Mouse (Mus musculus): ENCODE results near the gene Nap1l4. TPM values are rescaled to one million over a fixed set of nuclear protein-coding genes. Genes with fewer than 3 reads are reported as not detected.
"Not testable (repeated sequence)": the region's sequence is repeated elsewhere in the genome, so short reads cannot be mapped to it uniquely, and the experiment has no call there.

Nap1l4 gene
- 100 to 1,000 TPM; 172 to 189 (median 180) TPM for total RNA-seq (2022)

DNA sequence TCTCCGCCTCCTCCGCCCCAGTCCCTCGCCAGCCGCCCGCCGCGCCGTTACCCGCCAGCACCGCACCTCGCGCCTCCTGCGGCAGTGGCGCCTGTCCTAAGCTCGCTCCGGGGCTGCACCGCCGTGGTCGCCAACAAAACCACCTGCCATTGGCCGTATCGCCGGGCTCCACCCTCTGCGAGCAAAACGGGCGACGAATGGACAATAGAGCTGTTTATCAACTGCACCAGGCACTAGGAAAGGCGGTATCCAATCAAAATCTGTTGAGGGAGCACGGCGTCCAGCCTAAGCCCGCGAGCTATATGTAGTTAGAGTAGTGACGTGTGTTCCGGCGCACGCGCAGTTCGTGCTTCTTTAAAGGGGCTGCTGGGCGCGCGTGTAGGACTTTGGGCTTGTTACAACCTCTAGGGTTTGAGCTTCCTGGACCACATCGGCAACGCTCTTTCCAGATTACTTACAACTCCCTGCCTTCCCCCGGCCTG, at the start of gene Nap1l4:
Gene Nap1l4 (minus strand): TSS at position 131 of the 482 bp plus-strand sequence.
- DNase-seq (ENCODE audit: low spot score) = peak; percentile 100

DNA sequence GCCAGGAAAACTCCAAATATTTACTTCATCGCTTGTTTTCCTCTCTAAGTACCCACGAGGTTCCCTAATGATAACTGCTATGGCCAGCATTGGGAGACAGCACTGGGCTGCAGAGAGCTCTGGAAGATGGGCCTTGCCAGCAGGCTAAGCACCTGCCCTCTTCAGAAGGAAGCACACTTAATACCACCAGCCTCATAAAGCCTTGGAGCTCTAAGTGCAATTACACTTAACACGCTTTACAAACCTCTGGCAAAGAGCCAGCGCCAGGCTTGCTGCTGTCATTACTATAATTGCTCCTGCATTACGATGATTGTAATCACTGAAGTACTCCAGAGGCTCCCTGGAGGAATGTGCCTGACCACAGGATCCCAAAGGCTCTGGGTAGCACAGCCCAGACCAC, 46.0 kb upstream of the Nap1l4 start:
- DNase-seq (ENCODE audit: low spot score) = no peak

DNA sequence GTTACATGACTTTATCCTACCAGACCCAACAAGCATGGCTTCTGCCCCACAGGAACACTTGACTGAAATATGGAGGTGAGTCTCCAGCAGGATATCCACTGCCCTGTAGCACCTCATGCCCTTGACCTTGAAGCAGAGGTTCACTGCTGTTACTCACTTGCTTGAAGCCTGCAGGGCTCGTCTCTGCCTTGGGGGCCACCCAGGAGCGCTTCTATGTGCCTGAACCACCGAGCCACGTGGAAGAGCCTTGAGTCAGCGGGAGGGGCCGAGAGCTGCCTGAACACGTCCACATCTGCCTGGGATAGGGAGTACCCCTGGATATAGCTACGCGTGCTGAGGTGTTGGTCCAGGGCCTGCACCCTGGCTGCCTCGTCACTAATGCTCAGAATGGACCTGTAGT, 43.3 kb upstream of the Nap1l4 start:
- DNase-seq (ENCODE audit: low spot score) = no peak

DNA sequence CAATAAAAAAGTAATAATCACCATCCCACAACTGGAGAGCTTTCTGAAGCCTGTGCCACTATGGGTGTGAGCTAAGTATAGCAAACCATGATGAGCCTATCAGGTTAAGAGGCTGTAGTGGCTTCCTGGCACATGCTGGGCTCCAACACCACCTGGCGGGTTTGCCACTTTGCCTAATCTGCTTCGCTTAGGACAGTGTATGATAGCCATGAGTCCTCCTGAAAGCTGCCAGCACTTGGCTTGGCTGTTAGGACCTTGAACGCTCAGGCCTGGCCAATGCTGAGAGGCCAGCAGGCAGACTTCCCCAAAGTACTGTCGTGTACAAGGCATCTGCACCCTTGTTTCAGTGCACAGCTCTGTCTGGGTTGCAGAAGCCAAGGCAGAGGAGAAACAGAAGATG, 39.1 kb upstream of the Nap1l4 start:
- DNase-seq (ENCODE audit: low spot score) = peak; percentile 69

DNA sequence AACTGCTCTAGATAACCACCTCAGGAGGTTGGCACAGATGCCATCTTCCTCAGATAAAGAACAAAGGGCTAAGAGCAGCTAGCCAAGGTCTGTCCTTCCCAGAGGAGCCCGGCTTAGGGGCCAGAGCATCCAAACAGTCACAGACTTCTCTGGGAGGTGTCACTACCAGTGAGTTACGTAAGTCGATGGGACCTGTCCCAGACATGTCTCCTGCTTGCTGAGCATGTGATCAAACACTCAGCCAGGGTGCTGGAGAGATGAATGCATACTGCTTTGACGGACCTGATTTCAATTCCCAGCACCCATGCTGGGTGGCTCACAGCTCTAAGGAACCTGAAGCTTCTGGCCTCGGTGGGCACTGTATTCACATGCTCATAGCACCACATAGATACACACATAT, 38.7 kb upstream of the Nap1l4 start:
- peak; percentile 55 for DNase-seq (ENCODE audit: low spot score)

DNA sequence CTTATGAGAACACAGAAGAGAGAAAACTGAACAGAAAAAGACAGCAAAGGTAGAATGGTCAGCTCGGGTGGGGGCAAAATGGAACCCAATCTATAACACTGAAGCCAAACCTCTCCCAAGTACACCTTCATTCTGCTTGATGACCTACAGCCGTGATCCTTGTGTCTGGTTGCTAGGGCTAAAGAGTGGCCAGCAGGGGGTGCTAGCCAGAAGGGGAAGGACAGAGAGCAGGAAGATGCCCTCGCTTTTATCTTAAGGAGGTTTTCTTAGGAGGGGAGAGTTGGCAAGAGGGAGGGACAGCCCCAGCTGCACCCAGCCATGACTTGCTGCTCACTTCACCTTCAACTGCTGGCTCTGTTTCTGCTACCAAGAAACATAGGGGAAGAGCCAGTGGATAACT, 35.0 kb upstream of the Nap1l4 start:
- DNase-seq (ENCODE audit: low spot score) = peak; percentile 52

DNA sequence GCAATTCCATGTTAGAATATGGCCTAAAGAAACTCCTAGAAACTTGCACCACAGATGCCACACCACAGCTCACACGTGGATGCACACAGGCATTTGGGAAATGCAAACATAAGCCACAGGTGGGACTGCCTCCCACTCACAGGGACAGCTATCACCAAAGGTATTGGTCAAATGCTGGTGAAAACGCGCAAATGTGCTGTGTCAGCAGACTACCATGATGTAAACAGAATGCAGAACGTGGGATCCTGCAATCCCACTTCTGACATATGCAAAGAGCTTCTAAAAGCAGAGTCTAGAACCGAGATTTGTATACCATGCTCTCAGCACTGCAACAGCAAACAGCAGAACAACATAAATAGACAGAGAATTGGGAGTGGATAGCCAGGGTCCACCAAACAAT, 34.1 kb upstream of the Nap1l4 start:
- no peak for DNase-seq (ENCODE audit: low spot score)

DNA sequence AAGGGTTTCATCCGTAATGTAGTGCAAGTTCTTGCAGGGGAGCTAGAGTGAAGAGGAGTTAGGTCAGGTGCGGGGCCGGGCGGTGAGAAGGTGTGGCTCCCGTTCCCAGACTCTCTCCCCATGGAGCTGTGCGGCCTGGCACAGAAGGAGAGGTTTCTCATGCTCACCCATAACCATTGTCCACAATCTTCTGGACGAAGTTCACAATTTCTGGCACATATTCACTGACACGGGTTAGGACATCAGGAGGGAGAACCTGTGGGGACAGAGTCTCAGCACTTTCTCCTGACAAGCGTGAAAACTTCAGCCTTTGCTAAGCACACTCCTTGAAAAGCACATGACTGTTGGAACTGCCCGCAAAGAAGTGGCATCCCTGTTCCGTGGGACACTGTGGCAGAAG, 26.8 kb upstream of the Nap1l4 start:
- no peak for DNase-seq (ENCODE audit: low spot score)

DNA sequence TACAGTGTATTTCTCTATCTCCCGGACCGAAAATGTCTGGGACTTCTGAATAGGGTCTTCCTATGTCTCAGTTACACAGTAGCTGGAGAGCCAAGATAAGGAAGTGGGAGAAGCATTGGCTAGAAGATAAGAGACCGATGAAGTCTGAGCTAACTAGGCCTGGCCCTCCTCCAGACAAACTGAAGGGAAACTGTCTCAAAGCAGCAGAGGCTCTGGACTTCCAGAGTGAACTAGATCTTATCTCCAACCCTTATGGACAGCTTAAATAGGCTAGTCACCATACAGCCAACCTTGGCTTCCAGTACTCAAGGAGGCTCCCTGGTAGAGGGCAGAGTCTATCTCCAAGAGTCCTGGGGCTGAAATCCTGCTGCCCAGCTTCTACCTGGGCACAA, 16.7 kb upstream of the Nap1l4 start:
- DNase-seq (ENCODE audit: low spot score) = no peak

DNA sequence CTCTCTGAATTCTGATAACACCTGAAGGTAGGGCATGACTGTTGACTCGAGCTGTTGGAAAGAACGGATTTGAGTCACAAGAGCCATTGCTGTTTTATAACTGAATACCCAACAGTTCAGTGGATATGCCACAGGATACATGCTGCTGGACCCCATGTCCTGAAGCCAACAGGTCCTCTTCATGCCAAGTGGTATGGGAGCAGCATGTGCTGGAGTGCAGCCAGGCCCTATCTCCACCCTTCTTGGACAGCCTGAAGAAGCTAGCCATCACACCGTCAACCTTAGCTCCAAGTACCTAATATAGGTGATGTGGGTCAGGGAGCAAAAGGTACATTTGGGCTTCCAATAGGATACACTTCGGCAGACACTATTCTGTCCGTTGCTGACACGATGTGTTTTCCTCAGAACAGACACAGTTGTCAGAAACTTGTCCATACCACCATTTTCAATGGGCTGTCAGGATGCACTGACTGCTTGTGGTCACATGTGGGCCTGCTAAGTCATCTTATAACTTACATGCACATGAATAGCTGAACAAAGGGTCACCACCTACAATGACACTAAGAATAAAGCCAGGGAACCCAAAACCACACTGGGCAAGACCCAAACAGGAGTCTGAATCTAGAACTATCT, 16.2 kb upstream of the Nap1l4 start:
- no peak for DNase-seq (ENCODE audit: low spot score)

DNA sequence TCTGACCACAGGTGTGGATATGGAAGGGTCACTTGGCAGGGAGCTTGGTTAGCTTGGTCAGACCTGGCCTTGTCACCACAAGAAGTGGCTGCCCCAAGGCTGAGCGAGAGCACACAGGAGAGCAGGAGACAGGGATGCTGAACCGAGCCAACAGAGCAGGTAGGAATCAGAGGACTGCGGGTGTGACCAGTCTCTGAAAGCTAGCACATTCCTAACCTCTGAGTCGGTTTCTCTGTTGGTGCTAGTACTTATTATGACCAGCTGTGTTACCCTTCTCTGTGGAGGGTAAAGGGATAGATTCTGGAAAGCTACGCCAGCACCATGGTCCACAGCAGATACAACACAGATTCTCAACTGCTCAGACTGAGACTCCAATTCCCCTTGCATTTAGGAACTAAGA, 14.9 kb upstream of the Nap1l4 start:
- DNase-seq (ENCODE audit: low spot score) = no peak

DNA sequence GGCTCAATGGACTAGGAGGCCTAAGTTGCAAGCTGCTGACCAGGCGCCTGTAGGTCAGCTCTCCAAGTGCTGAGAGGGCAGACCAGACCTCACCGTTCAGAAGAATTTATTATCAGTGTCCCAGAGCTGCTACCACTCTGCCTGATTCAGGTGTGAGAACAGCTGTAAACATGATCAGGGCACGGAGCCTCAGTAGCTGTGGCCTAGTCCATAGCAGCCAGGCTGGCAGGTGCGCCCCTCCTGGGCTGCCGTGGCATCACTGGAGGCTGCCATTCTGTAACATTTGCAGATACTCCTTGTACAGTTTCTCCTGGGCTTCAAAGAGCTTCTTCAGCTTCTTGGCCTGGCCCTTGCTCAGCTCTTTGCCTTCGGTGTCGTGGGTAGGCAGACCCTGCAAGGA, 8.7 kb upstream of the Nap1l4 start:
- no peak for DNase-seq (ENCODE audit: low spot score)

DNA sequence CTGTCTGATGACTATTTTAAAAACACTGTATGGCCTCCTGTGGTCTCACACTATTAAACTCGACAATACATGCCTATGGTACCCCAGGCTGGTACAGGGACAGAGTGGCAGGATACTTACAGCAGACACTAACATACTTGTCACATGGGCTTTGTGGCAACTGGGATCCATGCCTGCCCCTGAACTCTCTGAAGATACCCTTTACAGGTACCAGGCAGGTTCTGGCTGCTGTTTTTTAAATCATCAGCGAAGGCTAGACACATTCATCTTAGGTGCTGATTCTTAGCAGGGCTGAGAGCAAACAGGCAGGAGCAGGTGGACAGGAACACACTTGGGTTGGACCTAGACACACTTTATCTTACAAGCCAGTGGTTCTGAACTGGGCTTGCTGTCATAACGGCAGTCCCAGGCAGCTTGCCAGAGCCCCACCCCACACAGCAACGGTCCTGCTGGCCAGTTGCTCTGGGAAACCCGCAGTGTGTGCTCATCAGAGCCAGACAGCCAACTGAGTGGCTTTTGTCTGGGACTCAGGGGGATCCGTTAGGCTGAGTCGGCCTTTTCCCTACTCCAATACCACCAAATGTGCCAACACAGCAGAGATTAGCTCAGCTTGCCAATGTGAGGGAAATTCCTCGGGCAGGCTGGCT, 8.2 kb upstream of the Nap1l4 start:
- peak; percentile 31 for DNase-seq (ENCODE audit: low spot score)

DNA sequence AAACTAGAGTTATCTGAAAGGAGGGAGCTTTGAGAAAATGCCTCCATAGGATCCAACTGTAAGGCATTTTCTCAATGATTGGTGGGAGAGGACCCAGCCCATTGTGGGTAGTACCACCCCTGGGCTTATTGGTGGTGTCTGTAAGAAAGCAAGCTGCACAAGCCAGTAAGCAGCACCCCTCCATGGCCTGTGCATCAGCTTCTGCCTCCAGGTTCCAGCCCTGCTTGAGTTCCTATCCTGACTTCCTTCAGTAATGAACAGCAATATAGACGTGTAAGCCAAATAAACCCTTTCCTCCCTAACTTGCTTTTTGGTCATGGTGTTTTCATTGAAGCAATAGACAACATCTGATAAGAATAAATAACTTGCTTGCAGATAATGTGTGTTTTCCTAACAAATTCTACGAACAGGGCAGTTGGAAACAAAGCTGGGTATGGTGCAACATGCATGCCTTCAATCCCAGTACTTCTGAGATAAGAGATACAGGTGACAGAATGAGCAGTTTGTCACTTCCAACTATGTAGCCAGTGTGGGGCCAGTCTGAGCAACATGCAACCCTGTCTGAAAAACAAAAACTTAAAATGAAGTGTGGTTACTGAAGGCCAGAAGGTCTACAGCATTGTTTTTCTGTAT, 798 bp upstream of the Nap1l4 start:
- no peak for DNase-seq (ENCODE audit: low spot score)

DNA sequence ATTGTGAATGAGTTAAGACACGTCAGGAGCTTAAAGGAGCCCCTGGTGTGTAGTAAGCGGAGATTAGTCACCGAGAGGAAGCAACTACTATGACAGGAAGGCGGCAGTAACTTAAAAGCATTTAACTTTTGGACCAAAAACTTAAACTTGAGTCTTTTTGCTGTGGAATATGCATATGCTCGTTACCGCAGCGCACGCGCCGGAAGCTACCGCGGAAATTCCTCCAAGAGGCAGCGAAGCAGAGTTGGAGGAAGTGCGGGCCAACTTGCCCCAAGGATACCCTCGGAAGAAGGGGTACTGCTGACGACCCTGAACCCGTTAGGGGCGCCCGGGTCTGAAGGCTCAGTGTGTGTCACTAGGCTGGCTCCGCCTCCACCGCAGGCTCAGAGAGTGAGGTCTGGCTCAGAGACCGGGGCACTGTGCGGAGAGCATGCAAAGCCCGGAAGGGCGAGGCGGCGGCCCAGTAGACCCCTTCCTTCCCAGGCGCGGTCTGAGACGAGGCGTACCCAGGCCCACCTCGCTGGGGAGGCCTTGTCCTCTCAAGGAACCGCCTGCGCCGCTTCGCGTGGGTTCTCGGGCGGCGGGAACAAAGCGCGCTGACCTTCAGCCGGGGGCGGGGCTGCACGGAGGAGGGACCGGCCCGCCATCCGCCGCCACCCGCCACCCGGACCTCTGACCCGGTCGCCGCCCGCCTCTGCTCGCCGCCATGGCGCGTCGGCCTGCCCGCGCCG, 510 bp downstream of the Nap1l4 start:
- DNase-seq (ENCODE audit: low spot score) = no peak

DNA sequence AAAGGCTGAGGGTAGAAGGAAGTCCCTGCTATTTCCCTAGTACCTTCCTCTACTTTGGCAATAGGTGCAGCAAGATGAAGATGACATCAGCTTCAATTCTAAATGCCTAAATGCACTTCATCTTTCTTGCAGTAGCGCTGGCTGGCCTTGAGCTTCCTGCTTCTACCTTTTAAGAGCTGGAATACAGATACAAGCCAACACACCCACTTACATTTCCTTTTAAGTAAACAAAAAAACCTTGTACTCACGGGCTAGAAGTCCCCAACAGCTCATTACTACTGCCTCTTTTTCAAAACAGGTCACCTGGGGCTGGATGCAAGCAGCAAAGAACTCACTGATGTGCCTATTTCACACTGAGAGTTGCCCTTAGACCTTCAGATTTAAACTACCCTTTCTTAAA, 2.4 kb downstream of the Nap1l4 start:
- DNase-seq (ENCODE audit: low spot score) = no peak

DNA sequence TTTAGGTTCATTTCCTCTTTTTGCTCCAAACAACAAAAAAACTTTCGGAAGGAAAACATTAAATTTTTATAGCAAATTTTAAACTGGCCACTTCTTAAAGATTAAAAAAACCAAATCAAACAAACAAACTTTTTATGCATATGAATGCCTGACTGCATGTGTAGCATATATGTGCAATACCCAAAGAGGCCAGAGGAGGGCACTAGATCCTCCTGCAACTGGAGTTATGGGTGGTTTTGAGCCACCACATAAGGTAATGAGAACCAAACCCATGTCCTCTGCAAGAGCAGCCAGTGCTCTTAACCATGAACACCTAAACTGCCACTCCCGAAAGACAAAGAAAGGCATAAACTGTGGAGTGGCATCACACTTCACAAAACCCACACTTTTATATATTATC, 4.5 kb downstream of the Nap1l4 start:
- DNase-seq (ENCODE audit: low spot score) = no peak

DNA sequence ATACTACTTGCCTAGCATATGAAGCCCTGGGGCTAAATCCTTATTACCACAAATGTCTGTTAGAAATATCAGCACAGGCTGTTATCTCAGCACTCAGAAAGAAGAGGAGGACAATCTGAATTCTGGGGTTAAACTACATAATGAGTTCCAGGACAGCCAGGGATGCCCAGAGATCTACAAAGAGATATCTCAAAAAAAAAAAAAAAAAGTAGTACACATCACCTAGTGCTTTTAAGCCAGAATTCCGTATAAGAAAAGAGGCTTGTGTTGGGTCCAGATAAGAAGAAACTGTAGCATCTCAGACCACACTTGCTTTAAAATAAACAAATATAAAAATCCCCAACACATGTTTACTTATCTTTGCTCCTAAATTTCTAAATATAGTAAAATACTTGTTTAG, 10.2 kb downstream of the Nap1l4 start:
- no peak for DNase-seq (ENCODE audit: low spot score)

DNA sequence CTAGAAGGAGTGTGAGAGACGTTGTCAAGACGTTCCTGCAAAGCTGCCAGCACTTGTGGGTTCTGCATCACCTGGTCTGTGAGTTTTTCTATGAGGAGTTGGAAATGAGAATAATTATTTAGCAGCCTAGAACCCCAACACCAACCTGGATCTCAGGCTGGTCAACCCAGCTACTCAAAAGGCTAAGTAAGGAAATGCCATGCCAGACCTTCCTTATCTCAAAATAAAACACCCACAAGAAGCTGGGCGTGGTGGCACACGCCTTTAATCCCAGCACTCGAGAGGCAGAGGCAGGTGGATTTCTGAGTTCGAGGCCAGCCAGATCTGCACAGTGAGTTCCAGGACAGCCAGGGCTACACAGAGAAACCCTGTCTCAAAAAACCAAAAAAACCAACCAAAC, 10.7 kb downstream of the Nap1l4 start:
- not testable (repeated sequence) for DNase-seq (ENCODE audit: low spot score)

DNA sequence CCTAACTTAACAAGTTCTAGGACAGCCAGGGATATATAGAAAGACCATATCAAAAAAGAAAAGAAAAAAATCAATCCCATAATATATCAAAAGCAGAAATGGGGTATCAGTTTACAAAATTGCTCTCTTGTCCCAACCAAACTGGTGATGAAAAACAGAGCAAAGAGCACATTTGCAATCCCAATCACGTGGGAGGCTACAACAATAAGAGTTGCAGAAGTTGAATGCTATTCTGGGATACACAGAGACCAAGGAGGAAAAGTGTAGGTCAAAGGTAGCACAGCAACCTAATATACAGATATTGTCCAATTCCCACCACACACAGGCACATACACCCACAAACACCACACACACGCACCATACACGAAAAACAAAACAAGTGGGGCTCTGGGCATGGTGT, 12.7 kb downstream of the Nap1l4 start:
- no peak for DNase-seq (ENCODE audit: low spot score)

DNA sequence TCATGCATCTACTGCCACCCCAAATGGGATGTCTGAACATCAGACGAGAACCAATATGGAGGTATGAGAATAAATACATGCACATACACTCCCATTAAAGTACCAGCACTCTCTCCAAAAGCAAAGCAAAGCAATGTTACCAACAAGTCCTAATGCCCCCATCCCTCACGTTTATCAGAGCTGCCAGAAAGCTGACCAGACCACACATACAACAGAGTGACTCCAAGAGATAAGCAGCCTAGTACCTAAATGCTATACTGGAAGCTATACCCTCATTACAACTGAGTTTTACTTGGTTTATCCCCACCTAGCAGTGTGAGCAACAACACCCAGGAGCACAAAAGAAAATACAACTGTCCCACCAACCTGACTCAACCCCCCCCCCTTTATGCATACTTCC, 15.6 kb downstream of the Nap1l4 start:
- DNase-seq (ENCODE audit: low spot score) = no peak

DNA sequence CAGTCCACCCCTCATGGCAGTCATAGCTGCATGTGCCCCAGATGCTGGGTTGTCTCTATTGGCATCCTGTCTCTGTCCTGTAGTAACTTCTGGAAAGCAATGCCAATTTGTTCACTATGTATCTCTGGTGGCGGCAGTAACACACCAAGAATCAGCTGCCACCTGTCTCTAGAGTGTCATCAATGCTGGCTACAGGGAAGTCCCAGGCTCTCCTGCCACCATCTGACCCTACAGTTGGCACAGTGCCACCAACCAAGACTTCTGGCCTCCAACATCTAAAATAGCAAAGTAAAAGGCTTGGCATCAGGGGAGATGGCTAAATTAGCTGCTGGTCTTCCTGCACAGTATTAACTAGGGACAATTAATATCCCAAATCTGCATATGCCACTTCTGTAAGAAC, 16.5 kb downstream of the Nap1l4 start:
- DNase-seq (ENCODE audit: low spot score) = no peak

DNA sequence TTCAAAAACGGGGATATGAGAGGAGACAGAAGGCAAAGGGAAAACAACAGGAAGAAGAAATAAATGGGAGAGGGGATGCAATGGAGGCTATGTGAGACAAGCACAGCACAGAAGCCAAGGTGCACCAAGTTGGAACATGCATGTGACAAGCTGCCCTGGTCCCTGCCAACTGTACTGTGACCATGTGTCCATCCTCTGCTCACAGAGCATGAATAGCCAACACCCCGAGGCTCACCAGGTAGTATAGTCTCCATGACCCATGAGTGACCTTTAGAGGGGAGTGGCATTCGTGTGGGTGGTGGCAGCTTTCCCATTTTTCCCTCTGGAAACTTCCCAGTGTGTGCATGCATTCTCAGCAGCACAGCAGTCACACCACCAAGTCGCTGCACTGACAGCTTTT, 29.6 kb downstream of the Nap1l4 start:
- no peak for DNase-seq (ENCODE audit: low spot score)
